Mouse (Mus musculus): ENCODE data around the gene Tmem9. TPM values are rescaled to one million over a fixed set of nuclear protein-coding genes. Genes with fewer than 3 reads are reported as not detected.

Gene Tmem9
- 60.3 TPM for polyA plus RNA-seq (2012; fragmentation: generic; extraction: Trizol)
- long read RNA-seq, experiment 1, transcript Tmem9-201 (6 exons, 1,806 nt), result major isoform, 76 of 106 reads
- long read RNA-seq, experiment 1, partial matches to known transcripts, result 18 of 106 reads
- long read RNA-seq, experiment 1, other reads (novel, unspliced or antisense), result 10 of 106 reads
- long read RNA-seq, experiment 2, transcript Tmem9-201 (6 exons, 1,806 nt), result major isoform, 89 of 100 reads
- long read RNA-seq, experiment 2, partial matches to known transcripts, result 9 of 100 reads
- long read RNA-seq, experiment 2, other reads (novel, unspliced or antisense), result 1 of 100 reads

DNA sequence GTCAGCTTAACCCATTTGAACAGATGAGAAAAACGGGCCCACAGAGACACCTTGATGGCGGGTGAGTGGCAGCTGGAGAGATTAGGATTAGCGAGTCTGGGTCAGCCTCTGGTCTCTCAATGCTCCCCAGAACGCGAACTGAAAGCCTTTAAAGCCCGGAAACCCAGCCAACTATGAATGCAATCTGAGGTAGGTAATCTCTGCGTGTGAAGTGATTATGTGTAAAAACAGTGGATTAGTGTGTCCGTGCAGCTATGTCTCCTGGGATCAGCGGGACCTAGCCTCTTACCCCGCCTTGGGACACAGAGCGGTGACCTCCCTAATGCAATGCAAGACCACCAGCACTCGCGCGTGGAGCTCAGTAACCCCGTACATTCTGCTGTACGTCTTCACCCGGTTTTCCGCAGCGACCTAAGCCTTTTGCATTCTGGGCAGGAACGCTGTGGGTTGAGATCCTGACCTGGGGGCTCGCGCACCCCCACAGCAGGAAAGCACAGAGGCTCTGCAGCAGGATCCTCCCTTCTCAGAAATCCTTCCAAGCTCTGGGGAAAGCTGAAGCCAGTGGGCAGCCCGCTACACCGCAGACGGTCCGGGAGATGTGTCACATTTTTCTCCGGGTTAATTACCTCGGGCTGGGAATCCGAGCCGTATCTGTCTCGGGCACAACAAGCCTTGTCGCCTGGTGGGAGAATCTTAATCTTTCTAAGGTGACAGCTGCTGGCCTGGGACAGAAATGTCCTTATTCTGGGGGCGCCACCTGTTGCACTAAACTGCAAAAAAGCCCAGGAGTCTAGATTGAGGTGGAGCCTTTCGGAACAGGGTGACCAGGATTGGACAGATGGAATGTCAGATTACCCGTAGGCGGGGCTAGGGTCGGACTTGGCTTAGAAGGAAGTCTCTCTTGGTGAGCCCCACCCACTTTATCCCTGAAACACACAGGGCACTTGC, at the start of gene Tmem9:
Gene Tmem9, plus strand, starts transcription at position 940 of the 948 bp plus-strand sequence.
- Histone ChIP-seq H3K27me3 (ENCODE audit: control insufficient read depth, insufficient read depth, insufficient read length) (no peaks in the 10 kb centered on the region), H3K36me3 (ENCODE audit: control insufficient read depth, insufficient read depth) (no peaks in the 10 kb centered on the region), H3K79me2 (ENCODE audit: control insufficient read depth, insufficient read depth) (no peaks in the 10 kb centered on the region), H3ac (ENCODE audit: control insufficient read depth, insufficient read length, low read depth) (peak within 1 kb of the TSS; percentile 65), H3K79me3 (ENCODE audit: low read depth) (no peaks in the 10 kb centered on the region), H3K4me3 (ENCODE audit: insufficient read depth, poor library complexity, severe bottlenecking) (peak within 1 kb of the TSS; percentile 29)
- TF ChIP-seq FOSL1 (IDR thresholded peaks at IDR 0.05; ENCODE audit: insufficient read depth, low read length, poor library complexity, severe bottlenecking) (no peak), MYOG (IDR thresholded peaks at IDR 0.05; ENCODE audit: control insufficient read depth, extremely low read depth, insufficient read length) (no peak), CEBPB (IDR thresholded peaks at IDR 0.05; ENCODE audit: low read depth) (no peak)

DNA sequence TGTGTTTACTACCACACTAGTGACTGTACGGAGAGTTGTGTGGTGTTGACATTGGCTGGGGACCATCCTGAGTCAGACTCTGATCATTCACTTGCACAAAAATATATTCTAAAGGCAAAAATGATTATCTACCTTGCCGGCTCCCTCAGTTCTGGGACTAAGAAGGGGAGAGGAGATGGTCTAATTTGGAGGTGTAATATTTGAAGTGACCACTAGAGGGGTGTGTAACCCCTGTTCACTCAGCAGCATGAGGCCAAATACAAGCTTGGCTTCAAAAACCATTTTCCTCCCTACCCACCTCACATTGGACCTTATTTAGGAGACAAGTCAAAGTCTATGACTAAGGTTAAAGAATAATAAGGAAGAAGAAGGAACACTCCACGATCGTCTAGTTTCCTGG, 49.5 kb upstream of the Tmem9 start:
- Histone ChIP-seq H3ac (ENCODE audit: control insufficient read depth, insufficient read length, low read depth) (no peak overlapping the region), H3K27me3 (ENCODE audit: control insufficient read depth, insufficient read depth, insufficient read length) (peaks cover 35% of the 10 kb centered on the region), H3K4me3 (ENCODE audit: insufficient read depth, poor library complexity, severe bottlenecking) (no peak overlapping the region), H3K36me3 (ENCODE audit: control insufficient read depth, insufficient read depth) (no peaks in the 10 kb centered on the region), H3K79me2 (ENCODE audit: control insufficient read depth, insufficient read depth) (no peaks in the 10 kb centered on the region), H3K79me3 (ENCODE audit: low read depth) (no peaks in the 10 kb centered on the region)
- TF ChIP-seq USF1 (IDR thresholded peaks at IDR 0.05; ENCODE audit: low read depth) (no peak), CTCF (IDR thresholded peaks at IDR 0.05; ENCODE audit: control insufficient read depth, insufficient read depth, insufficient read length) (no peak), MYOD1 (IDR thresholded peaks at IDR 0.05; ENCODE audit: control insufficient read depth, insufficient read length, low read depth) (no peak), CEBPB (IDR thresholded peaks at IDR 0.05; ENCODE audit: low read depth) (no peak), MAX (IDR thresholded peaks at IDR 0.05) (no peak), MYOG (IDR thresholded peaks at IDR 0.05; ENCODE audit: control insufficient read depth, extremely low read depth, insufficient read length) (no peak), FOSL1 (IDR thresholded peaks at IDR 0.05; ENCODE audit: insufficient read depth, low read length, poor library complexity, severe bottlenecking) (no peak)

DNA sequence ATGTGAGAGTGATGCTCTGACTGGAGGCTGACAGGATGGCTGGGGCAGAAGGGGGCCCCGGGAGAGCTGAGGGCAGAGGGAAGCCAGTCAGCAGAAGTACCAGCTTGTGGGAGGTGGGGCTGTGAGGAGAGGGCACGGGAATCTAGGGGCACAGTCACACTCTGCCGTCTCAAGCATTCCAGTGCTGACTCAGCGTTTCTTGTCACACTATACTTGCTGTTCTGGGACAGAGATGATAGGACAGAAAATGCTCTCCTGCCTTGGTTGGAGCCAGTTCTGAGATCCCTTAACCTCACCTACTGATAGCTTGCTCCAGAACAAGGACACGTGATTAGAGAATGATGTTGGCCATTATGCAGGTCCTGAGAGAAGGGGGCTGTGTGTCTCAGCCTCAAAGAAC, 44.8 kb upstream of the Tmem9 start:
- H3ac ChIP-seq (ENCODE audit: control insufficient read depth, insufficient read length, low read depth), result no peak overlapping the region
- H3K4me3 ChIP-seq (ENCODE audit: insufficient read depth, poor library complexity, severe bottlenecking), result no peak overlapping the region
- H3K79me3 ChIP-seq (ENCODE audit: low read depth), result no peaks in the 10 kb centered on the region
- H3K36me3 ChIP-seq (ENCODE audit: control insufficient read depth, insufficient read depth), result no peaks in the 10 kb centered on the region
- peaks cover 16% of the 10 kb centered on the region for H3K27me3 ChIP-seq (ENCODE audit: control insufficient read depth, insufficient read depth, insufficient read length)
- TF ChIP-seq MYOG (IDR thresholded peaks at IDR 0.05; ENCODE audit: control insufficient read depth, extremely low read depth, insufficient read length), result no peak
- TF ChIP-seq USF1 (IDR thresholded peaks at IDR 0.05; ENCODE audit: low read depth), result no peak
- no peak for TF ChIP-seq CEBPB (IDR thresholded peaks at IDR 0.05; ENCODE audit: low read depth)
- no peak for TF ChIP-seq FOSL1 (IDR thresholded peaks at IDR 0.05; ENCODE audit: insufficient read depth, low read length, poor library complexity, severe bottlenecking)
- no peak for TF ChIP-seq MYOD1 (IDR thresholded peaks at IDR 0.05; ENCODE audit: control insufficient read depth, insufficient read length, low read depth)
- no peak for TF ChIP-seq MAX (IDR thresholded peaks at IDR 0.05)
- TF ChIP-seq CTCF (IDR thresholded peaks at IDR 0.05; ENCODE audit: control insufficient read depth, insufficient read depth, insufficient read length), result no peak
- H3K79me2 ChIP-seq (ENCODE audit: control insufficient read depth, insufficient read depth), result no peaks in the 10 kb centered on the region

DNA sequence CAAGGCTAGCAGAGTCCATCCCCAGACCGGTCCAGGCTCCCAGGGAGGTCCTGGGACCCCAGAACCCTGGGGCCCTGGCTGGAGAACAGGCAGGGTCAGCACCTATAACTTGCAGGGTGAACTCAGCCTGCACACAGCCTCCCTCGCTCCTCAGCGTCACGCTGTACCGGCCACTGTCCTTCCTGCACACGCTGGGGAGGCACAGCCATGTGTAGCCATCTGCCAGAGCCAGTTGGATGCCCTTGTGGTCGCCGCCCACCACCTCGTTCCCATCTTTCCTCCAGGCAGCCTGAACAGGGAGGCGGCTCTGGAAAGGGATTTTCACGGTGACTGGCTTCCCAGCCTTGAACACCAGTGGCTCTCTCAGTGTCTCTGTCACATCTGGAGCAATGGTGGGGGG, 43.4 kb upstream of the Tmem9 start:
- no peak overlapping the region for H3ac ChIP-seq (ENCODE audit: control insufficient read depth, insufficient read length, low read depth)
- H3K27me3 ChIP-seq (ENCODE audit: control insufficient read depth, insufficient read depth, insufficient read length), result peaks cover 14% of the 10 kb centered on the region
- no peaks in the 10 kb centered on the region for H3K36me3 ChIP-seq (ENCODE audit: control insufficient read depth, insufficient read depth)
- H3K79me3 ChIP-seq (ENCODE audit: low read depth), result no peaks in the 10 kb centered on the region
- H3K79me2 ChIP-seq (ENCODE audit: control insufficient read depth, insufficient read depth), result no peaks in the 10 kb centered on the region
- no peak overlapping the region for H3K4me3 ChIP-seq (ENCODE audit: insufficient read depth, poor library complexity, severe bottlenecking)
- TF ChIP-seq MYOG (IDR thresholded peaks at IDR 0.05; ENCODE audit: control insufficient read depth, extremely low read depth, insufficient read length) (no peak), MAX (IDR thresholded peaks at IDR 0.05) (no peak), MYOD1 (IDR thresholded peaks at IDR 0.05; ENCODE audit: control insufficient read depth, insufficient read length, low read depth) (no peak), USF1 (IDR thresholded peaks at IDR 0.05; ENCODE audit: low read depth) (no peak), CEBPB (IDR thresholded peaks at IDR 0.05; ENCODE audit: low read depth) (no peak), FOSL1 (IDR thresholded peaks at IDR 0.05; ENCODE audit: insufficient read depth, low read length, poor library complexity, severe bottlenecking) (no peak), CTCF (IDR thresholded peaks at IDR 0.05; ENCODE audit: control insufficient read depth, insufficient read depth, insufficient read length) (no peak)

DNA sequence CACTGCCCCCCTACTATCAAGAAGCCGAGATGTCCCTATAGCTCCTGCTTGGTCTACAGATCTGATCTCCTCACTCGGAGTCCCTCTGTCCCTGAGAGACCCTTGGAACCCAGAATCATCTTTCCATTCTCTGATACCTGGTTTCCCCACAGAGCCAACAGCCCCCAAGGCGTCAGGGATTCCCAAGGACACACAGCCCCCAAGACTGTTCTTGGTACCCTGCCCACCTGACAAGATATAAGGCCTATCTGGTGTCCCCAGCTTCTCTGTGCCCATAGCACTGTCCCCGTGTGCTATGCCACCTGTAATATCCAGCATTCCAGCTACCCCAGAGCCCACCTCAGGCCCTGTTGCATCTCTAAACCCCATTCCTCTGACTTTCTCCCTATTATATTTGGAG, 40.2 kb upstream of the Tmem9 start:
- no peaks in the 10 kb centered on the region for H3K36me3 ChIP-seq (ENCODE audit: control insufficient read depth, insufficient read depth)
- no peaks in the 10 kb centered on the region for H3K79me3 ChIP-seq (ENCODE audit: low read depth)
- peaks cover 6% of the 10 kb centered on the region for H3K27me3 ChIP-seq (ENCODE audit: control insufficient read depth, insufficient read depth, insufficient read length)
- H3K79me2 ChIP-seq (ENCODE audit: control insufficient read depth, insufficient read depth), result no peaks in the 10 kb centered on the region
- H3ac ChIP-seq (ENCODE audit: control insufficient read depth, insufficient read length, low read depth), result no peak overlapping the region
- TF ChIP-seq MAX (IDR thresholded peaks at IDR 0.05), result no peak
- TF ChIP-seq USF1 (IDR thresholded peaks at IDR 0.05; ENCODE audit: low read depth), result no peak
- no peak for TF ChIP-seq CTCF (IDR thresholded peaks at IDR 0.05; ENCODE audit: control insufficient read depth, insufficient read depth, insufficient read length)
- TF ChIP-seq CEBPB (IDR thresholded peaks at IDR 0.05; ENCODE audit: low read depth), result no peak
- no peak for TF ChIP-seq MYOD1 (IDR thresholded peaks at IDR 0.05; ENCODE audit: control insufficient read depth, insufficient read length, low read depth)
- no peak for TF ChIP-seq MYOG (IDR thresholded peaks at IDR 0.05; ENCODE audit: control insufficient read depth, extremely low read depth, insufficient read length)
- no peak for TF ChIP-seq FOSL1 (IDR thresholded peaks at IDR 0.05; ENCODE audit: insufficient read depth, low read length, poor library complexity, severe bottlenecking)
- H3K4me3 ChIP-seq (ENCODE audit: insufficient read depth, poor library complexity, severe bottlenecking), result no peak overlapping the region
